19 mouse cellular contexts compared by ENCODE assay signal in the genomic region with DNA sequence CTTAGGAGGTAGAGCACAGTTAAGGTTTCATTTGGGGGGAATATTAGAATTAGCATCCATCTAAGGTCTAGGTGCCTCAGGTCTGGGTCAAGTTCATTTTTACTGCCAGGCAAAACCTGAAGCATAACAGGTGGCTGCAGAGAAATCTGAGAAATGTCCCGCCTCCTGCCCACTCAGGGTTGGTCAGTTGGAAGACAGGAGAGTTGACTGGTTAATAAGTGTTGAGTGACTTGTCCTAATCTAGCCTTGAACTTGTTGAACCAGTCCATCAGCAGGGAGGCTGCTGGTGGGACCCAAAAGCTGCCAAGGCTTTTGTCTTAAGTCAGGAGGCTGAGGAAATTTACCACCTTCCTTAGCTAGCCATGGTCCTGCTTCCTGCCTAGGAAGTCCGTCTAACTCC. TPM values are rescaled to one million over a fixed set of nuclear protein-coding genes. Genes with fewer than 3 reads are reported as not detected.
DNase-seq lines count a peak whose midpoint lies in the region; ATAC-seq lines count a peak whose summit lies in the region.
"Had no signal": no experiment of that assay in that cellular context is flagged by ENCODE, and none has a peak within 500 bp of the region (broad histone marks: within the 10 kb centered on the region; RNA-seq: fewer than 3 reads in every experiment).

No protein-coding gene starts in this region.

- no peak overlapping the region for H3K4me3 ChIP-seq in embryonic facial prominence, embryonic 10.5 days
- H3K4me3 ChIP-seq in kidney, embryonic 14.5 days (ENCODE audit: low read length): no peak overlapping the region
- H3K4me3 ChIP-seq in lung, embryonic 16.5 days (ENCODE audit: low read length): no peak overlapping the region
- H3K4me3 ChIP-seq in hindbrain, embryonic 14.5 days (replicated peaks; ENCODE audit: low read length): no peak overlapping the region
- H3K4me3 ChIP-seq: forebrain, embryonic 10.5 days; gastrocnemius, adult 2 months; heart, embryonic 10.5 days; limb, embryonic 12.5 days; midbrain, embryonic 13.5 days had no signal

- intact Hi-C loops in gastrocnemius, postnatal 36 days (cut with DNase I): no loop called here

- DNase-seq in R1 (ENCODE audit: low read depth, low spot score): peak; percentile 23
- DNase-seq in embryonic facial prominence, embryonic 10.5 days (ENCODE audit: low spot score): peak; percentile 40
- no peak for DNase-seq in heart, adult 11 months
- DNase-seq in gastrocnemius, postnatal 36 days: no peak
- DNase-seq in hindbrain, embryonic 14.5 days (ENCODE audit: low spot score): no peak
- no peak for DNase-seq in ovary, adult 18-20 months (ENCODE audit: low spot score)
- DNase-seq: cerebellum, adult 11 months; gastrocnemius, adult 2 months; heart, postnatal 4 days; liver, postnatal 0 days; right cerebral cortex, postnatal 4 days; thymus, postnatal 36 days had no signal

- H3K4me1 ChIP-seq in embryonic facial prominence, embryonic 10.5 days: peaks cover 18% of the 10 kb centered on the region
- peaks cover 2% of the 10 kb centered on the region; the same call in 1 of the 2 replicates for H3K4me1 ChIP-seq in kidney, embryonic 14.5 days (ENCODE audit: control insufficient read depth, insufficient read depth, low read length)
- H3K4me1 ChIP-seq in lung, embryonic 16.5 days (replicated peaks; ENCODE audit: control insufficient read depth, insufficient read depth, low read length): peaks cover 7% of the 10 kb centered on the region; the same call in 1 of the 2 replicates
- H3K4me1 ChIP-seq in hindbrain, embryonic 14.5 days (replicated peaks; ENCODE audit: control insufficient read depth, insufficient read depth, low read length): peaks cover 9% of the 10 kb centered on the region

- no peaks in the 10 kb centered on the region for H3K36me3 ChIP-seq in embryonic facial prominence, embryonic 10.5 days (replicated peaks)
- H3K36me3 ChIP-seq in kidney, embryonic 14.5 days (ENCODE audit: control insufficient read depth, insufficient read depth, low read length): no peaks in the 10 kb centered on the region
- H3K36me3 ChIP-seq in lung, embryonic 16.5 days (ENCODE audit: control insufficient read depth, insufficient read depth, low read length): no peaks in the 10 kb centered on the region
- H3K36me3 ChIP-seq in hindbrain, embryonic 14.5 days (replicated peaks; ENCODE audit: control insufficient read depth, insufficient read depth): no peaks in the 10 kb centered on the region
- H3K36me3 ChIP-seq: forebrain, embryonic 10.5 days; heart, embryonic 10.5 days; limb, embryonic 12.5 days; midbrain, embryonic 13.5 days had no signal

- no peaks in the 10 kb centered on the region for H3K9me3 ChIP-seq in embryonic facial prominence, embryonic 10.5 days
- H3K9me3 ChIP-seq in kidney, embryonic 14.5 days (ENCODE audit: control insufficient read depth, low read length): no peaks in the 10 kb centered on the region
- no peaks in the 10 kb centered on the region for H3K9me3 ChIP-seq in lung, embryonic 16.5 days (ENCODE audit: control insufficient read depth, low read length)
- H3K9me3 ChIP-seq in hindbrain, embryonic 14.5 days (ENCODE audit: control insufficient read depth, low read length): no peaks in the 10 kb centered on the region
- H3K9me3 ChIP-seq: forebrain, embryonic 10.5 days; heart, embryonic 10.5 days; limb, embryonic 12.5 days; midbrain, embryonic 13.5 days had no signal

- no peak overlapping the region for H3K9ac ChIP-seq in kidney, embryonic 14.5 days (ENCODE audit: low read depth, low read length)
- H3K9ac ChIP-seq in lung, embryonic 16.5 days (ENCODE audit: low read length): no peak overlapping the region
- no peak overlapping the region for H3K9ac ChIP-seq in hindbrain, embryonic 14.5 days
- H3K9ac ChIP-seq: limb, embryonic 12.5 days; liver, postnatal 0 days; midbrain, embryonic 13.5 days had no signal

- peak; percentile 72 for ATAC-seq in kidney, embryonic 14.5 days (ENCODE audit: low FRiP score, low TSS enrichment)
- peak; percentile 80 for ATAC-seq in lung, embryonic 16.5 days (ENCODE audit: low read depth)
- no peak for ATAC-seq in hindbrain, embryonic 14.5 days (ENCODE audit: low FRiP score)
- ATAC-seq: CD4-positive, CD25-positive, alpha-beta regulatory T cell, adult 4 months; liver, postnatal 0 days; midbrain, embryonic 13.5 days had no signal

- no peak overlapping the region for H3K4me2 ChIP-seq in kidney, embryonic 14.5 days (replicated peaks; ENCODE audit: low read depth, low read length)
- H3K4me2 ChIP-seq in lung, embryonic 16.5 days (ENCODE audit: low read depth, low read length): no peak overlapping the region
- H3K4me2 ChIP-seq in hindbrain, embryonic 14.5 days (replicated peaks): no peak overlapping the region
- H3K4me2 ChIP-seq: limb, embryonic 12.5 days; midbrain, embryonic 13.5 days had no signal

- peaks cover 40% of the 10 kb centered on the region for H3K27me3 ChIP-seq in embryonic facial prominence, embryonic 10.5 days (replicated peaks; ENCODE audit: low read depth, poor library complexity, severe bottlenecking)
- peaks cover 28% of the 10 kb centered on the region; the same call in 1 of the 2 replicates for H3K27me3 ChIP-seq in kidney, embryonic 14.5 days (ENCODE audit: control insufficient read depth, insufficient read depth, low read length)
- H3K27me3 ChIP-seq in lung, embryonic 16.5 days (ENCODE audit: control insufficient read depth, insufficient read depth, low read depth, low read length): peaks cover 27% of the 10 kb centered on the region
- peaks cover 28% of the 10 kb centered on the region for H3K27me3 ChIP-seq in hindbrain, embryonic 14.5 days (ENCODE audit: control insufficient read depth, insufficient read depth, low read length)

- WGBS in embryonic facial prominence, embryonic 10.5 days: 78% methylated on average over 2 of the region's 2 CpGs
- 73% methylated on average over 2 of the region's 2 CpGs for WGBS in kidney, embryonic 14.5 days
- 40% methylated on average over 2 of the region's 2 CpGs for WGBS in lung, embryonic 16.5 days
- WGBS in hindbrain, embryonic 14.5 days: 79% methylated on average over 2 of the region's 2 CpGs

- no peak overlapping the region for H3K27ac ChIP-seq in embryonic facial prominence, embryonic 10.5 days (replicated peaks)
- H3K27ac ChIP-seq in kidney, embryonic 14.5 days (ENCODE audit: low read depth, low read length): no peak overlapping the region
- no peak overlapping the region for H3K27ac ChIP-seq in lung, embryonic 16.5 days (ENCODE audit: low read length)
- H3K27ac ChIP-seq in hindbrain, embryonic 14.5 days: no peak overlapping the region
- H3K27ac ChIP-seq: forebrain, embryonic 10.5 days; gastrocnemius, adult 2 months; heart, embryonic 10.5 days; limb, embryonic 12.5 days; midbrain, embryonic 13.5 days had no signal

RNA-seq across cellular contexts. Expression of a gene that starts 3.8 kb away (rescaled TPM):
- 0.13 TPM in 1 of 2 replicates, not detected in the other for polyA plus RNA-seq in embryonic facial prominence, embryonic 10.5 days (2016; fragmentation: Nextera tagmentation; extraction: Ambion mirVana)
- not detected in 2 replicates for polyA plus RNA-seq in kidney, embryonic 14.5 days (2014; fragmentation: Nextera tagmentation; extraction: Ambion mirVana)
- 0.18 and 0.20 TPM in 2 replicates for polyA plus RNA-seq in lung, embryonic 16.5 days (2015; fragmentation: Nextera tagmentation; extraction: Ambion mirVana)
- under 1 TPM in 1 of 2 experiments, not detected in 1; 0.20 TPM for total RNA-seq in gastrocnemius, postnatal 36 days (2021)
- polyA plus RNA-seq in hindbrain, embryonic 14.5 days (2014; fragmentation: Nextera tagmentation; extraction: Ambion mirVana): 2.1 and 2.4 TPM in 2 replicates
- polyA plus RNA-seq: forebrain, embryonic 10.5 days; heart, embryonic 10.5 days; liver, postnatal 0 days had no signal

Comparison
In these comparisons a context has a peak if more than half of its experiments do, and no peak if none do; other contexts are left out.
1. DNase-seq: peak in R1 (single experiment) and embryonic facial prominence, embryonic 10.5 days (single experiment); none in heart, adult 11 months (single experiment), gastrocnemius, postnatal 36 days (0 of 2), hindbrain, embryonic 14.5 days (single experiment) and ovary, adult 18-20 months (single experiment).